Mouse (Mus musculus) embryonic fibroblast, embryonic 13.5 days (primary cell): ENCODE results near the gene Orai1. TPM values are rescaled to one million over a fixed set of nuclear protein-coding genes. Genes with fewer than 3 reads are reported as not detected.

Experiments
- H3K27ac ChIP-seq: 2 replicates; pipeline ENCODE4 v1.5.1; 2012; ENCODE audit warnings: low read length, control low read depth, inconsistent platforms; ENCODE audit not compliant: insufficient read depth
- H3K4me1 ChIP-seq: 2 replicates; pipeline ENCODE4 v1.6.1; 2011; ENCODE audit warnings: low read length; ENCODE audit not compliant: control insufficient read depth, insufficient read depth
- H3K4me3 ChIP-seq: 2 replicates; pipeline ENCODE4 v1.5.1; 2011; ENCODE audit warnings: mild to moderate bottlenecking, control low read depth, low read length; ENCODE audit not compliant: insufficient read depth
- CTCF ChIP-seq: IDR thresholded peaks from 2 replicates; pipeline ENCODE4 v1.5.1; 2011; ENCODE audit warnings: mild to moderate bottlenecking, control low read depth, low read length, moderate library complexity, borderline replicate concordance; ENCODE audit not compliant: insufficient read depth
- POLR2A ChIP-seq: IDR thresholded peaks from 2 replicates; pipeline ENCODE4 v1.6.1; 2011; ENCODE audit warnings: low read depth, mild to moderate bottlenecking, control low read depth, low read length, moderate library complexity
- polyA plus RNA-seq: library from polyadenylated mRNA; stranded (reverse); fragments of >200 nt; gene quantifications from 2 replicates; pipeline ENCODE4 v1.2.4, GENCODE M21; 2011; ENCODE audit warnings: low read depth; ENCODE audit not compliant: missing spikeins, insufficient read length

Orai1 gene
- polyA plus RNA-seq, 1 experiment, result 9.3 TPM

DNA sequence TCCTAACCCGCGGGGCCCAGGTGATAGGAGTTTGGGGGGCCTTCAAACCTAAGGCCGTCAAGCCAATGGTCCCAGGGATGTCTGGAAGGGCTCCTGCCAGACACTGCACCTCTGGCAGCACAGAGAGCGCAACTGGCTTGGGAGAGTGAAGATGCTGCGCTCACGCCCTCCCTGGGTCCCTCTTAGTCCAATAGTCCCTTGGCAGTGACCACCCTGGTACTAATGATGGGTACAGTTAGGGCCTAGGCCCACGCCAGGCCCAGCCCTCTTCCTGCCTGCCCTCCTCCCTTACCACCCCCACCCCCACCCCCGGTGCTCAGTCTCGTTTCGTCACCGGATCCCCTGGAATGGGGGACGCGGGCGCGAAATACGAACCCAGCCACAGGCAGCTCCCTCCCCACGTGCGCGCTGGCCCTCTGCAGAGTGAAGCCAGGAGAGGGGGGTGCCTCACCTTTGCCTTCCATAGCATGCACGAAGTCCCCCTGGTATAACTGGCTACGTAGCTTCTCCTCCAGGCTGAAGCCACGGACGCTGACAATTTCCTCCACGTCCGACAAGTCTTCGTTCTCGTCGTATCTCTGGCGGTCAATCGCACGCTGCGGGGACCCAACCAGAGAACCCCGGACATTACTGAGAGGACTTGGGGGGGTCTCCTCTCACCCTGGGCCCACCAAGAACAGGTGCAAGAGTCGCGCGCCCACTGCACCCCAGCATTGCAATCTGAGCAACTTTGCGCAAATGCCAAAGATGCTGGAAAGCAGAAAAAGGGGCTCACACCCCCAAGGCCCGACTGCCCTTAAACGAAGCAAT, 27.5 kb upstream of the Orai1 start:
- peaks cover 7% of the 10 kb centered on the region; the same call in 1 of the 2 replicates for H3K4me1 ChIP-seq
- TF ChIP-seq CTCF (no peak), POLR2A (peak; percentile 53)
- no peak overlapping the region for H3K27ac ChIP-seq
- peak overlapping the region; percentile 79 for H3K4me3 ChIP-seq

DNA sequence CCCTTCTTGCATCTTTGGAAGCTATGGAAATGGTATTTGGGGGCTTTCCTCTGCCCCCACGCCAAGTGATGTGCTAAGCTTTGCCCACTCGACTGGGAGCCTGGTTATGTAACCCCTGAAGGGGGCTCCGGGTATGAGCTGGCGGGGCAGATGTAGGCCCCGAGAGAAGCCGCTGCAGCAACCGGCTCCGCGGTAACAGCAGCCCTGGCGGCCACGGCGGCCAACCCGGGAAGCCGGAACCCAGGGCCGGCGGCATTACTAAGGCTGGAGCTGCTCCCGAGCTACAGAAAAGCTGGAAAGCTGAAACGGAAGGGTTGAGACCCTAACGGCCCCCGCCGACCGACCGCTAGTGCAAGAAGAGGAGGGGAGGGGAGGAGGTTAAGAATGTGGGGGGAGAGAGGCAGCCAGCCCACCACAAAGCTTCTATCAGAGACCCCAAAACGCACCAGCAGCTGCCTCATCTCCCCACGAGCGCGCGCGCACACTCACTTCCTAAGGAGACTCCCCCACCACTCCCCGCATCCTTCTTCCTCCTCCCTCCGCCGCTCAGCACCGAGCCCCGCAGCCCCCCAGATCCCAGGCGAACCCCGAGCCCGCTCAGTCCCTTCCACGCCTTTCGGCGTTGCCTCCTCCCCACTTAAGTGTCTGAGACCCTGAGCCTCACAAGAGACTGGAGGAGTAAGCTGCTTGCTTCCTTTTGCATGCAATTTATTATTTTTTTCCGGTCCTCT, 26.7 kb upstream of the Orai1 start:
- Histone ChIP-seq H3K4me3 (peak overlapping the region; percentile 79), H3K27ac (no peak overlapping the region), H3K4me1 (peaks cover 7% of the 10 kb centered on the region; the same call in 1 of the 2 replicates)
- TF ChIP-seq CTCF, result no peak
- peak; percentile 42 for TF ChIP-seq POLR2A

DNA sequence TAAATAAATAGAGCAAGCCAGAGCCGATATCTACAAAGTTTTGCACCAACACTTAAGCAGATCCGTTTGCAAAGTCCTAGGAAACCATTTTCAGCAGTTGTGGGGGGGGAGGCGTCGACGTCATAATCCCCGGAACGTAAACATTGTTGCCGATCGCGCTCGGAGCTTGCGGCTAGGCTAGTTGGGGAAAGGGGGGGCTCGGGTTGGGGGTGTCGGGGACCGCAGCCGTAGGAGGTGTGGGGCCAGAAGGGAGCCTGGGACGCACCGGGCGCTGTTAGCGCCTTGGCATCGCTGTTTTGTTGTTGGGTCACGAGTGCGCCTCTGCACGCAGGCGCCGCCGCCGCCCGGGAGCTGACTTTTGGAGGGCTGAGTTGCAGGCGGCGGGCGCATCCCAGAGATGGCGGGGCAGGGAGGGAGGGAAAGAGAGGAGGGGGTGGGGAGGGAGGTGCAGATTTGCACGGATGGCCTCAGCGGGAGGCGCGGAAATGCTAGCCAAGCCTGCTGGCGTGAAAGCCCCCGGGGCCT, 25.8 kb upstream of the Orai1 start:
- Histone ChIP-seq H3K4me1 (peaks cover 7% of the 10 kb centered on the region; the same call in 1 of the 2 replicates), H3K27ac (no peak overlapping the region), H3K4me3 (peak overlapping the region; percentile 46)
- TF ChIP-seq CTCF, result no peak
- TF ChIP-seq POLR2A, result peak; percentile 48; the same call in 1 of the 2 replicates

DNA sequence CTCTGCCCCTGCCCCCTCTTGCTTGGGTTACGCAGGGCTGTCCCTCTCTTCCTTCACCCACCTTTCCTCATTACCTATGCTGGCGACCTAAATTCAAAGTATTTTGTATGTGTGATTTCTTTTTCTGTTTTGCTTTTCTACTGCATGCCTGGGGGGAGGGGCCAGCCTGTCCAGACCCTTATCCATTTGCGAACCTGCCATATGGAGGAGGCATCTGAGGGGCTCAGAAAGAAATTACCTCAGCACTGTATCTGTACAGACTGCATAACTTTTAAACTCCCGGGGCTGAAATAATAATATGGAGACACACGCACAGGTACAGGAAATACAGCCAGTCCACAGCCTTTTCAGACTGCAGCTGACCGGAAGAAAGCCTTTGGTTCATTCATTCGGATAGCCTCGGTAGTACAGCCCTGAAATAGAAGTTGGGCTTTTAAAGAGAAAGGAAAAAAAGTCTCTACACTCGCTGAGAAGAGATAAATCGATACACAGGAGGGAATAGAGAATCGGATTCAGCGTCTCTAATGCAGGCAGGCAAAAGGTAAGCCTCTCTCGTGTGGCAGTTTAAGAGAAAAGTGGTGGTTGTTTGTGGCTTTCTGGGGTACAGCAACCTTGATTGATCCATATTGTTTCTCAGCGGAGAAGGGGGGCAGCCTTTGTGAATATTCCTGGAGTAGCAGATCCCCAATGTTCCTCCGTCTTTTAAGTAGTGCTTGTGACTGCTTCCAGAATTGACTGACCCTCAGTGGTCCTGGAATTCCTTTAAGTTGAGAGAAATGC, 25.1 kb upstream of the Orai1 start, which contains the start of gene Kdm2b:
TSS of gene Kdm2b (minus strand) at position 273 of the 780 bp plus-strand sequence.
- TF ChIP-seq CTCF (no peak), POLR2A (no peak)
- H3K4me1 ChIP-seq, result peaks cover 7% of the 10 kb centered on the region; the same call in 1 of the 2 replicates
- peak within 1 kb of the TSS; percentile 19; the same call in 1 of the 2 replicates for H3K27ac ChIP-seq
- H3K4me3 ChIP-seq, result peak within 1 kb of the TSS; percentile 46

DNA sequence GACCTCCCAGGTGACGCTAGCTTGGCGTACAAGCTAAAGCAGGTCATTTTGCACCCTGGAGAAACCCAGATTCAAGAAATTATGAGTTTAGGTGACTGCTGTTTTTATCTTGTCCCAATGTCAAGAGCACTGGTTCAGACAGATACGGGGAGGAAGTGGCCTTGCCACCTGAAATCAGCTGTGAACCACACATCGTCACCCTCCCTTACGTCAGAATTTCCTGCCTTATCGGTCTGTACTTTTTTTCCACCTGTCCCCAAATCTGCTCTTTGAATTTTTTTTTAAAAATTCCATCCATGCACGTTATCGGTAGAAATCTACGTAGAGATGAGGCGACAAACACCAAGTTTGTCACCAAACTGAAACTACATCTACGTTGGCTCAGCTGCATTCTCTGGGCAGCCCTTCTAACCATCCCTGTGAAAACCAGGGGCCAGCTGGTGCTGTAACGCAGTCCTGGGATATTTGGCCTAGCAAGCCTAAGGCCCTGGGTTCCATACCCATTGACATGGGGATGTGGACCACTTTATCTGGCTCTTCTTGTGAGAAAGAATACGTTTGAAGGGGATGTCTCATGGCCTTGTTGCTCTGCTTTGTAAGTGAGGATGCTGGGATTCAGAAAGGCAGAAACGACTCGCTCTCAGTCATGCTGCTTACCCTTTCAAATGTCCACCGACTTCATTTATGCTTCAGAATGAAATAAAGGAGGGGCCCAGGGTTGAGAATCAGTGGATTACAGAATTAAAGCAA, 24.3 kb upstream of the Orai1 start:
- TF ChIP-seq CTCF, result no peak
- TF ChIP-seq POLR2A, result no peak
- H3K27ac ChIP-seq, result no peak overlapping the region
- peak overlapping the region; percentile 46 for H3K4me3 ChIP-seq
- peaks cover 7% of the 10 kb centered on the region; the same call in 1 of the 2 replicates for H3K4me1 ChIP-seq

DNA sequence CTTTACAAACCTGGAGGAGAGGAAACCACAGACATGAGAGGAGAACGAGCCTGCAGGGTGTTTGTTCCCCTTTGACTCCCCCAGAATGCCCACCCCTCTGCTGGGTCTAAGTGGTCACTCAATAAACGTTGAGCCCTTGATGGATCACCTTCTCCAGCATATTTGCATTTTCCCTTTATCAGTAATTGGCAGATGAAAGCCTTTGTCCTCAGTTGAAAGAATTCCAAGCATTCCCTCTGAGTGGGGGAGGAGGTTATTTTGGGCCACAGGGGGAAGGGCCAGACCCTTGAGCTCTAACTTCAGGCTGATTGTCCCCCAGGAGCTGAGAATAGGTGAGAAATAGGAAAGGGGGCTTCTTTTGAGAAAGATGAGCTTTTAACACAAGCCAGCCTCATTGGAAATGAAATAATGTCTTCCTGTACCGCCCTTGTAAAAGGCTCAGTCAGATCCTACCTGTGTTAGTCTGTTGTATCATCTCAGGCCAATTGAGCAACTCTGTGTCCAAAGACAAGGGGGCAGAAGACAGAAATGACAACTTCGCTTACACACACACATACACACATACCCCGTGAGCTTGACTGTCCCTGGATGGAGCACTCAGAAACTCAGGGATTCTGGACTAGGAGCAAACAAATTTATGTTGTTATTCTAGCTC, 23.4 kb upstream of the Orai1 start:
- no peak overlapping the region for H3K27ac ChIP-seq
- TF ChIP-seq POLR2A, result no peak
- no peak for TF ChIP-seq CTCF
- no peak overlapping the region for H3K4me3 ChIP-seq
- H3K4me1 ChIP-seq, result peaks cover 7% of the 10 kb centered on the region; the same call in 1 of the 2 replicates

DNA sequence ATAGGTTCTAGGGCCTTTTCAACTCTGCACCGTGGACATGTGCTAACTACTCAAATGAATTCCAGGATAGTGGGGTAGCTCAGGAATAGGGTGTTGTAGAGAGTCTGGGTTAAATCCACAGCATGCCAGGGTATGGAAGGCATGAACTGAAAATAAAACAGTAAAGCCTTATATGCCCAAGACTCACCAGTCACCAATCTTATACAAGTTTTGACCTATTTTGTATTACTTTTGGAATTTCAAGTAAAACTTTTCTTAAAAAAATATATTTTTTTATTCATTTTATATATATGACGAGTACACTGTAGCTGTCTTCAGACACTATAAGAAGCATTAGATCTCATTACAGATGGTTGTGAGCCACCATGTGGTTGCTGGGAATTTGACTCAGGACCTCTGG, 21.1 kb upstream of the Orai1 start:
- H3K4me1 ChIP-seq, result peaks cover 7% of the 10 kb centered on the region; the same call in 1 of the 2 replicates
- no peak overlapping the region for H3K4me3 ChIP-seq
- H3K27ac ChIP-seq, result no peak overlapping the region
- no peak for TF ChIP-seq POLR2A
- no peak for TF ChIP-seq CTCF

DNA sequence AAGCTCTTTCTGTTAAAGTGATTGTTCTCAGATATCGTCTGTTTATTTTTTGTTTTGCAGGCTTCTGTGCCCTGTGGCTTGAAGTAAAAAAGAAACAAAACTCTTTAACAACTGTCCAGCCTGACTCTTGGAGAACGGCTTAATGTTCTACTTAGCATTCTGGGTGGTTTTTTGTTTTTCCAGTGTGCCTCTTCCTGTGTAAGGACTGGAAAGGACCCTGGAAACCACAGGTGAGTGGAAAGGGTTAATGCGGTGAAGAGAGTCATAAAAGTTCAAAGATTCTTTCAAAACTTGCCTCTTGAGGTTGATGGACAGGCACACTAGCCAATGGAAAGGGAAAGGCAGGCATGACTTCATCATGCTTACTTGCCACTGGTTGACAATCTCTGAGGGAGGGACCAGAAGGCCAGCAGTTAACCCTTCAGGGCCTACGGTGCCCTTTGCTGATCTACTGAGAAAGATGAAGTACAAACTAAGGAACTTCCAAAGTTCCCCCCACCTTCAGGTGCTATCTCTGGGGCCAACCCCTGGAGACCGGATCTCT, 20.5 kb upstream of the Orai1 start:
- no peak overlapping the region for H3K27ac ChIP-seq
- peaks cover 7% of the 10 kb centered on the region; the same call in 1 of the 2 replicates for H3K4me1 ChIP-seq
- H3K4me3 ChIP-seq, result no peak overlapping the region
- no peak for TF ChIP-seq CTCF
- TF ChIP-seq POLR2A, result no peak
